Mouse (Mus musculus): ENCODE measurements around the gene Mbnl2. TPM values are rescaled to one million over a fixed set of nuclear protein-coding genes. Genes with fewer than 3 reads are reported as not detected.

The Mbnl2 gene
- polyA plus RNA-seq, 1 experiment: 61.8 TPM

DNA sequence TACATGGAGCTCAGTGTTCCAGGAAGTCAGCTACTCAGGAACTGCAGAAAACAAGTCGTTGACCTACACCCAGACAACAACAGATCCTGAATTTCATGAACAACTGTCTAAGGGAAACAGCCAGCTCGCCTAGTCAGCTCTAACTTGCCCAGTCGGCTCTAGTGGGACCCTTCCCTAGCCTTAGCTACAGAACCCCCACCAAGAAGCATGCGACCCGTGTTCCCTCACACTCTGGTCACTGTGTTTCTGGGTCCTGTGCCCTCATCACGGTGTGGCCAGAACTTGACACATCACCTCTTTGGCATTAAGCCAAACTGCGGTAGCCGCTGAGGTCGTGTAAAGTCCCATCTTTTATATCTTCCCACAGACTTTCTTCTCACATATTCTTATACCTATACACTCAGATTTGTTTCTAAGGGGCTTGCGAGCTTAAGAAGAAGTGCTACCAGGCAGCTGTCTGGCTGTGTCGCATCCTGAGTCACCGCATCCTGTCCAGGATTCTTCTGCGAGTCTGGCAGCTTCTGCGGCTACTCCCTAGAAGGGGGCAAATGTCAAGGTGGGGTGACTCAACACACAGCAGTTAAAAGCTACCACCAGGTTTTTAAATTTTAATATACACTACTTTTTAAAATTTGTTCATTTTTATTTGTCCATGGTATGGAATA, 193.8 kb downstream of the Mbnl2 start:
- Histone ChIP-seq H3K4me1 (ENCODE audit: control insufficient read depth, insufficient read depth, low read length) (no peaks in the 10 kb centered on the region), H3K4me3 (ENCODE audit: low read depth, low read length) (no peak overlapping the region), H3K27me3 (ENCODE audit: control insufficient read depth, insufficient read depth, low read length, poor library complexity, severe bottlenecking) (no peaks in the 10 kb centered on the region), H3K36me3 (ENCODE audit: control insufficient read depth, insufficient read depth, low read length, poor library complexity, severe bottlenecking) (no peaks in the 10 kb centered on the region), H3K27ac (ENCODE audit: insufficient read depth, low read length) (no peak overlapping the region), H3K9me3 (replicated peaks; ENCODE audit: control insufficient read depth, insufficient read depth, low read length, poor library complexity, severe bottlenecking) (no peaks in the 10 kb centered on the region), H3K9ac (ENCODE audit: low read depth, poor library complexity, severe bottlenecking) (no peak overlapping the region)
- TF ChIP-seq POLR2A (IDR thresholded peaks at IDR 0.05; ENCODE audit: insufficient read depth, low read length) (no peak), EP300 (IDR thresholded peaks at IDR 0.05; ENCODE audit: insufficient read depth, low read depth, low read length) (no peak), CTCF (IDR thresholded peaks at IDR 0.05; ENCODE audit: low read depth, low read length) (no peak)

DNA sequence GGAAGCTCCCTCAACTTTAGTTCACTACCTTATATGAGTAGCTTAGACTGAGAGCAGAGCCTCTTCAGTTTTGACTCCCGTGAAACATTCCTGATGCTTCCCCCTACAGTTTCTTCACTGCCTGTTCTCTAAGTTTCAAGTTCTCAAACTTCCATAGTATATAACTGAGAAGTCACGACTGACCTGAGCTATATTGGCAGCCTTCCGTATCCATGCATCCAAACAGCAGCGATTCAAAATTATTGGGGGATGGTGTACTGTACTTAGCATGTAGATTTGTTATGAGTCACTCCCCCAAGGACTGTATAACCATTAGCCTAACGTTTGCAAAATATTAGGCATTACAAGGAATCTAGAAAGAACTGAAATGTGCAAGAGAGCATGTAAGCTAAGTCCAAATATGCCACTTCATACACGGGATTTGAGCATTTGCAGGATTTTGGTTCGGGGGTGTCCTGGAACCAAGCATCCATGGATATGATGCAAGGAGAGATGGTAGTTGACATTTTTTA, 200.8 kb downstream of the Mbnl2 start:
- no peak overlapping the region for H3K9ac ChIP-seq (ENCODE audit: low read depth, poor library complexity, severe bottlenecking)
- no peaks in the 10 kb centered on the region; the same call in 1 of the 2 replicates for H3K36me3 ChIP-seq (ENCODE audit: control insufficient read depth, insufficient read depth, low read length, poor library complexity, severe bottlenecking)
- no peaks in the 10 kb centered on the region for H3K27me3 ChIP-seq (ENCODE audit: control insufficient read depth, insufficient read depth, low read length, poor library complexity, severe bottlenecking)
- no peak overlapping the region for H3K27ac ChIP-seq (ENCODE audit: insufficient read depth, low read length)
- H3K4me3 ChIP-seq (ENCODE audit: low read depth, low read length): no peak overlapping the region
- H3K4me1 ChIP-seq (ENCODE audit: control insufficient read depth, insufficient read depth, low read length): no peaks in the 10 kb centered on the region
- no peaks in the 10 kb centered on the region for H3K9me3 ChIP-seq (replicated peaks; ENCODE audit: control insufficient read depth, insufficient read depth, low read length, poor library complexity, severe bottlenecking)
- no peak for TF ChIP-seq EP300 (IDR thresholded peaks at IDR 0.05; ENCODE audit: insufficient read depth, low read depth, low read length)
- no peak for TF ChIP-seq CTCF (IDR thresholded peaks at IDR 0.05; ENCODE audit: low read depth, low read length)
- TF ChIP-seq POLR2A (IDR thresholded peaks at IDR 0.05; ENCODE audit: insufficient read depth, low read length): no peak

DNA sequence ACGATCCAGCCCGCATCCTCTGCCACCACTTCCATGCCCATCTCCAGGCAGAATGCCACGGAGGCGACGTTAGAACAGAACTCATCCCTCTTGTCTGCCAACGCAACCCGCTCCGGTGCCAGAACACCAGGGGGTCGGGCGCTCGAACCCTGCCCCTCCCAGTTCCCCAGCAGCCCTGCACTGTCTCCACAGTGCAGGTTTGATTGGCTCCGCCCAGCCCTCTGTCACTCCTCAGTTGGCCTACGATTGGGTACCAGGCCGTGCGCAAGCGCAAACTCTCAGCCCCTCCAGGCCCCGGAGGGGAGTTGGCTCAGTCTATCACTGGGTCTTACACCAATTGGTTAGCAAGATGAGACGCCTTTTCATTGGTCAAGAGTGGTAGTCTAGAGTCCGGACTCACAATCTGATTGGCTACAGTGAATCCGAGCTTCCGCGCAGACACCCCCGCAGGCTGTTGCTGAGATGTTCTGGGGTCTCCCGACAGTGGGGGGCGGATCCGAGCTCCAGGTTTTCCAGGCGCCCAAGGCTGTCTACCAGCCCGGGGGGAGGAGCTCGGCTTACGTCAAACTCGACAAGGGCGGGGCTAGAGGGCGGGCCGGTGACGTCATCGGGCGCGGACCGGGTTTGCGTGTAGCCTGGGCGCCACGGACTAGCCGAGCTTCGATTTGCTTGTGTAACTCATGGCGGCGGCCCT, 202.0 kb downstream of the Mbnl2 start:
- H3K27me3 ChIP-seq (ENCODE audit: control insufficient read depth, insufficient read depth, low read length, poor library complexity, severe bottlenecking): no peaks in the 10 kb centered on the region
- H3K9me3 ChIP-seq (replicated peaks; ENCODE audit: control insufficient read depth, insufficient read depth, low read length, poor library complexity, severe bottlenecking): no peaks in the 10 kb centered on the region; the same call in 1 of the 2 replicates
- no peaks in the 10 kb centered on the region for H3K4me1 ChIP-seq (ENCODE audit: control insufficient read depth, insufficient read depth, low read length)
- no peaks in the 10 kb centered on the region; the same call in 1 of the 2 replicates for H3K36me3 ChIP-seq (ENCODE audit: control insufficient read depth, insufficient read depth, low read length, poor library complexity, severe bottlenecking)
- H3K27ac ChIP-seq (ENCODE audit: insufficient read depth, low read length): peak overlapping the region; percentile 66; the same call in 1 of the 2 replicates
- peak overlapping the region; percentile 78 for H3K9ac ChIP-seq (ENCODE audit: low read depth, poor library complexity, severe bottlenecking)
- no peak for TF ChIP-seq CTCF (IDR thresholded peaks at IDR 0.05; ENCODE audit: low read depth, low read length)
- 0 out of 2 replicates have a peak, but pooled peaks have one; percentile 17 for TF ChIP-seq EP300 (IDR thresholded peaks at IDR 0.05; ENCODE audit: insufficient read depth, low read depth, low read length)
- peak; percentile 58 for TF ChIP-seq POLR2A (IDR thresholded peaks at IDR 0.05; ENCODE audit: insufficient read depth, low read length)
- H3K4me3 ChIP-seq (ENCODE audit: low read depth, low read length): peak overlapping the region; percentile 92

DNA sequence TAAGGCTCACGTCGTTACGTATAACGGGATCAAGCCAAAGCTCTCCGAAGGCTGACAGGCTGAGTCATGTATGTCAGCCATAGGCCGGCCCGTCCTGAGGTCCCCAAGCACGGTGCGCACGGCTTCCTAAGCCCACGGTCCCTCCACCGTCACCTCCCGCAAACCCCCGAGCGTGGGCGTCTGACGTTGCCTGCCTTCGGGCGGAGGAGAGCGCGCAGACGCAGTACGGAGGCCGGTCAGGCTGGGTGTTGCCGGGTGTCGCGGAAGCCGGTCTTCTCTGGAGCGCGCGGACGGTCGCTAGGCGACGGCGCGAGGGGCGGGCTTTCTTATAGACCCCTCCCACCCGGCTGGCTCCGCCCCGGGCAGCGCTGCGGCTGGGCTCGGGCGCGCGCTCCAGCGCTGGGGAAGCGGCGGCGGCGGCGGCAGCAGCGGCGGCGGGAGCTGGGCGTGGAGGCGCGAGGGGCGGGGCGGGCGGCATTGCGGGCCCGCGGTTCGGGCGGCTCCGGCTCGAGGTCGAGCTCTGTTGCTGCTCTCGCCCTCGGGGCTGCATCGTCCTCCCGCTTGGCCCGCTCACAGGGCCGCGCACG, 202.6 kb downstream of the Mbnl2 start, which contains the start of gene Rap2a:
Rap2a (plus strand) TSS at position 463 of the 587 bp plus-strand sequence.
- Histone ChIP-seq H3K4me1 (ENCODE audit: control insufficient read depth, insufficient read depth, low read length) (no peaks in the 10 kb centered on the region), H3K36me3 (ENCODE audit: control insufficient read depth, insufficient read depth, low read length, poor library complexity, severe bottlenecking) (no peaks in the 10 kb centered on the region; the same call in 1 of the 2 replicates), H3K27me3 (ENCODE audit: control insufficient read depth, insufficient read depth, low read length, poor library complexity, severe bottlenecking) (no peaks in the 10 kb centered on the region), H3K27ac (ENCODE audit: insufficient read depth, low read length) (peak within 1 kb of the TSS; percentile 66; the same call in 1 of the 2 replicates), H3K9me3 (replicated peaks; ENCODE audit: control insufficient read depth, insufficient read depth, low read length, poor library complexity, severe bottlenecking) (no peaks in the 10 kb centered on the region; the same call in 1 of the 2 replicates), H3K4me3 (ENCODE audit: low read depth, low read length) (peak within 1 kb of the TSS; percentile 92), H3K9ac (ENCODE audit: low read depth, poor library complexity, severe bottlenecking) (peak within 1 kb of the TSS; percentile 78)
- TF ChIP-seq EP300 (IDR thresholded peaks at IDR 0.05; ENCODE audit: insufficient read depth, low read depth, low read length) (no peak; the same call in 1 of the 2 replicates), POLR2A (IDR thresholded peaks at IDR 0.05; ENCODE audit: insufficient read depth, low read length) (no peak), CTCF (IDR thresholded peaks at IDR 0.05; ENCODE audit: low read depth, low read length) (no peak)

DNA sequence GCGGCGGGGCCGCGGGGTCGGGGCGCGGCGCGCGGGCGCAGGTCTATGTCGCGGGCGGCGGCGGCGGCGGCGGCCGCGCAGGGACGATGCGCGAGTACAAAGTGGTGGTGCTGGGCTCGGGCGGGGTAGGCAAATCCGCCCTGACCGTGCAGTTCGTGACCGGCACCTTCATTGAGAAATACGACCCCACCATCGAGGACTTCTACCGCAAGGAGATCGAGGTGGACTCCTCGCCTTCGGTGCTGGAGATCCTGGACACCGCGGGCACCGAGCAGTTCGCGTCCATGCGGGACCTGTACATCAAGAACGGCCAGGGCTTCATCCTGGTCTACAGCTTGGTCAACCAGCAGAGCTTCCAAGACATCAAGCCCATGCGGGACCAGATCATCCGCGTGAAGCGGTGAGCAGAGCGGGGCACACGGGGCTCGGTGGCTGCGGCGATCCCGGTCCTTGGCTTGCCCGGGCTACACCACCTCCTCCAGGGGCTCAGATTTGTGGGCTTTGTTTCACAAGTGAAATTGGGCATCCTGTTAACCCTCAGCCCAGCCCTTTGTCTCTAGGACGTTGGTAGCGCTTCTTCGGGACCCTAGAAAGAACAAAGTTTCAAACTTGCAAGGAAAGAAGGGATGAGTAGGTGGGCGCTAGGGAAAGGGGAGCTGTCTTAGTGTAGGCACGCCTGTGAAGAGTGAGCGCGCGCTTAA, 203.3 kb downstream of the Mbnl2 start:
- Histone ChIP-seq H3K36me3 (ENCODE audit: control insufficient read depth, insufficient read depth, low read length, poor library complexity, severe bottlenecking) (no peaks in the 10 kb centered on the region; the same call in 1 of the 2 replicates), H3K9ac (ENCODE audit: low read depth, poor library complexity, severe bottlenecking) (peak overlapping the region; percentile 76), H3K4me1 (ENCODE audit: control insufficient read depth, insufficient read depth, low read length) (no peaks in the 10 kb centered on the region), H3K27me3 (ENCODE audit: control insufficient read depth, insufficient read depth, low read length, poor library complexity, severe bottlenecking) (no peaks in the 10 kb centered on the region), H3K9me3 (replicated peaks; ENCODE audit: control insufficient read depth, insufficient read depth, low read length, poor library complexity, severe bottlenecking) (no peaks in the 10 kb centered on the region; the same call in 1 of the 2 replicates), H3K27ac (ENCODE audit: insufficient read depth, low read length) (no peak overlapping the region), H3K4me3 (ENCODE audit: low read depth, low read length) (peak overlapping the region; percentile 92)
- TF ChIP-seq EP300 (IDR thresholded peaks at IDR 0.05; ENCODE audit: insufficient read depth, low read depth, low read length) (no peak), CTCF (IDR thresholded peaks at IDR 0.05; ENCODE audit: low read depth, low read length) (no peak), POLR2A (IDR thresholded peaks at IDR 0.05; ENCODE audit: insufficient read depth, low read length) (no peak)

All from ES-Bruce4 (cell line).